Mouse (Mus musculus): Measurements from ENCODE around the gene Samm50. TPM values are rescaled to one million over a fixed set of nuclear protein-coding genes. Genes with fewer than 3 reads are reported as not detected.

The Samm50 gene
- total RNA-seq, 2 experiments from 2014 or later, result 169 to 174 TPM

GRCm38 (mm10) chr15:84231721-84232561 lies 39.9 kb downstream of the Samm50 start, which contains the start of gene Parvb:
Gene Parvb (plus strand): TSS chr15:84232043.
- intact Hi-C loops (cut with DNase I), result no loop called here
- DNase-seq, result peak; percentile 42 to 56

GRCm38 (mm10) chr15:84232609-84233008 lies 40.6 kb downstream of the Samm50 start:
- DNase-seq, result no peak
- intact Hi-C loops (cut with DNase I), result no loop called here

- no peak for DNase-seq
- intact Hi-C loops (cut with DNase I), result no loop called here
Measured at GRCm38 (mm10) chr15:84234794-84235581, 42.9 kb downstream of the Samm50 start.

GRCm38 (mm10) chr15:84235646-84236045 lies 43.6 kb downstream of the Samm50 start:
- DNase-seq, result peak in 1 of 2 experiments; percentile 33
- intact Hi-C loops (cut with DNase I), result no loop called here

GRCm38 (mm10) chr15:84238552-84238951 lies 46.5 kb downstream of the Samm50 start:
- no peak for DNase-seq
- intact Hi-C loops (cut with DNase I), result no loop called here

- no peak for DNase-seq
- intact Hi-C loops (cut with DNase I), result no loop called here
Measured at GRCm38 (mm10) chr15:84238991-84239401, 47.0 kb downstream of the Samm50 start.

- DNase-seq, result no peak
- intact Hi-C loops (cut with DNase I), result no loop called here
Measured at GRCm38 (mm10) chr15:84241520-84241919, 49.5 kb downstream of the Samm50 start.

- DNase-seq, result no peak
- intact Hi-C loops (cut with DNase I), result no loop called here
Measured at GRCm38 (mm10) chr15:84245104-84245503, 53.1 kb downstream of the Samm50 start.

- intact Hi-C loops (cut with DNase I), result no loop called here
- DNase-seq, result no peak
Measured at GRCm38 (mm10) chr15:84246195-84246594, 54.2 kb downstream of the Samm50 start.

- intact Hi-C loops (cut with DNase I), result no loop called here
- no peak for DNase-seq
Measured at GRCm38 (mm10) chr15:84247309-84247708, 55.3 kb downstream of the Samm50 start.

GRCm38 (mm10) chr15:84251227-84251626 lies 59.2 kb downstream of the Samm50 start:
- DNase-seq, result peak; percentile 39 to 48
- intact Hi-C loops (cut with DNase I), result no loop called here

- intact Hi-C loops (cut with DNase I), result no loop called here
- DNase-seq, result no peak
Measured at GRCm38 (mm10) chr15:84252645-84253044, 60.6 kb downstream of the Samm50 start.

GRCm38 (mm10) chr15:84253757-84254156 lies 61.7 kb downstream of the Samm50 start:
- DNase-seq, result no peak
- intact Hi-C loops (cut with DNase I), result no loop called here

- intact Hi-C loops (cut with DNase I), result no loop called here
- no peak for DNase-seq
Measured at GRCm38 (mm10) chr15:84254387-84254786, 62.3 kb downstream of the Samm50 start.

GRCm38 (mm10) chr15:84256254-84256850 lies 64.3 kb downstream of the Samm50 start:
- DNase-seq, result no peak
- intact Hi-C loops (cut with DNase I), result loop anchor here (5.0 kb wide), 2 partner anchors 44 to 356 kb away; no protein-coding TSS in a partner anchor

- intact Hi-C loops (cut with DNase I), result loop anchor here (5.0 kb wide), 2 partner anchors 45 to 355 kb away; no protein-coding TSS in a partner anchor
- no peak for DNase-seq
Measured at GRCm38 (mm10) chr15:84256864-84257263, 64.8 kb downstream of the Samm50 start.

- no peak for DNase-seq
- intact Hi-C loops (cut with DNase I), result loop anchor here (5.0 kb wide), 2 partner anchors 46 to 354 kb away; no protein-coding TSS in a partner anchor
Measured at GRCm38 (mm10) chr15:84258602-84259355, 66.7 kb downstream of the Samm50 start.

- peak; percentile 38 to 50 for DNase-seq
- intact Hi-C loops (cut with DNase I), result no loop called here
Measured at GRCm38 (mm10) chr15:84260123-84260822, 68.2 kb downstream of the Samm50 start.

GRCm38 (mm10) chr15:84262630-84263029 lies 70.6 kb downstream of the Samm50 start:
- intact Hi-C loops (cut with DNase I), result no loop called here
- DNase-seq, result no peak
